Mouse (Mus musculus) heart, adult 2 months (tissue): ENCODE measurements around the gene Mthfs.

Experiments used
- CTCF ChIP-seq: fragments of 200-600 bp; IDR thresholded peaks from 2 replicates; pipeline ENCODE4 v1.8.1; 2022; ENCODE audit warnings: antibody characterized with exemption, mild to moderate bottlenecking, moderate library complexity
- EP300 ChIP-seq: fragments of 200-500 bp; IDR thresholded peaks from 2 replicates; pipeline ENCODE4 v1.6.1; 2011; ENCODE audit warnings: low read depth, low read length, control low read depth; ENCODE audit not compliant: insufficient read depth
- POLR2A ChIP-seq: fragments of 200-500 bp; IDR thresholded peaks from 2 replicates; pipeline ENCODE4 v1.6.1; 2011; ENCODE audit warnings: mild to moderate bottlenecking, low read depth, low read length, control low read depth; ENCODE audit not compliant: insufficient read depth

GRCm38 (mm10) chr9:89293364-89293763 lies 82.9 kb downstream of the Mthfs start:
- TF ChIP-seq CTCF = no peak
- TF ChIP-seq EP300 = no peak
- no peak for TF ChIP-seq POLR2A
